Mouse (Mus musculus) monocyte, adult 5-6 weeks (primary cell): ENCODE measurements around the gene Tyms. TPM values are rescaled to one million over a fixed set of nuclear protein-coding genes. Genes with fewer than 3 reads are reported as not detected.

Source experiments
- total RNA-seq: library from RNA; stranded (forward); fragments of 200-1000, 200-491, 200-594 nt; gene quantifications from 3 replicates; pipeline ENCODE4 v1.2.3, GENCODE M21; 2017

The Tyms gene
- total RNA-seq, 1 experiment from 2014 or later, result 4.6 TPM

Other genes starting within 250 kb of the Tyms start
- gene Il6, start 60.5 kb downstream of the Tyms start, total RNA-seq, result 8.9 to 152 TPM (median 122 TPM) in 3 replicates
- not detected in 3 replicates for gene Garem2, start 31.5 kb upstream of the Tyms start, total RNA-seq
- gene 3110082J24Rik, start 32.5 kb upstream of the Tyms start, total RNA-seq, result not detected in 3 replicates
- gene Hadha, start 81.5 kb upstream of the Tyms start, total RNA-seq, result 103 to 133 TPM (median 113 TPM) in 3 replicates
- gene Hadhb, start 81.6 kb upstream of the Tyms start, total RNA-seq, result 86.5 to 145 TPM (median 87.3 TPM) in 3 replicates
- gene Adgrf3, start 132.1 kb upstream of the Tyms start, total RNA-seq, result not detected in 3 replicates
- 19.7 to 23.6 TPM (median 22.3 TPM) in 3 replicates for gene Selenoi, start 159.0 kb upstream of the Tyms start, total RNA-seq
- gene Drc1, start 207.8 kb upstream of the Tyms start, total RNA-seq, result 0.19 to 0.53 TPM in 2 of 3 replicates, not detected in the other